Mouse (Mus musculus): ENCODE measurements around the gene Btg2.

DNA sequence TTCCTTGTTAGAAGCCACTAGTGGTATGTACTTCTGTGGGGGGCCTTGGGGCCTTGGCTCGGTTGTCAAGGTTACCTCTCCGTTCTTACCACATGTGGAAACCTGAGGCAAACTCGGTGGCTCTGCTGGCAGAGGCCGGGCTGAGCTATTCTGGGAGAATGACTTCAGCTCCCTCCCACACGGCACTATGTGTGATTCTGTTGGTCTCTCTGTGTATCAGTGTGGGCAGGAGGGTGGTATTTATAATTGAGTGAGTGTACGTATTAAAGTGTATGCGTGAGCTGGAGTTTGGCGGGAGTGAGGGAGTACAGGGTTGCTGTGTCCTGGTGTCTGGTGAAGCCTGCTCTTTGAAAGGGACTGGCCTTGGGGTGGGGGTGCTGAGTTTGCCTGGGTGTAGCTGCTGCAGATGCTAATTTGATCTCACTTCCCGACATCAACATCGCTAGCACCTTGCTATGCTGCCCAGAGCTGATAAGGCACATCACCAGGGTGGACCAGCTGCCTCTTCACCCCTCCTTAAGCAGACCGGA lies 4.1 kb upstream of the Btg2 start:
- TF ChIP-seq CTCF (IDR thresholded peaks at IDR 0.05; ENCODE audit: borderline replicate concordance, insufficient read depth, low read depth, low read length): no peak
- no peak for TF ChIP-seq POLR2A (IDR thresholded peaks at IDR 0.05; ENCODE audit: borderline replicate concordance, insufficient read depth, low read length)

Data from cerebellum, adult 2 months (tissue).